Mouse (Mus musculus) heart, postnatal 0 days (tissue): ENCODE measurements around the gene Lzic. TPM values are rescaled to one million over a fixed set of nuclear protein-coding genes. Genes with fewer than 3 reads are reported as not detected.

Experiments
- ATAC-seq: fragments of 200-750 bp; cut with Nextera tagmentation; 2 replicates; pipeline ENCODE4 v1.8.0; 2017; ENCODE audit warnings: low read depth, moderate number of reproducible peaks, moderate library complexity; ENCODE audit not compliant: insufficient read depth
- DNase-seq: peaks from one replicate; pipeline ENCODE4 v3.0.0-alpha.2; 2016; ENCODE audit warnings: low spot score
- H3K27ac ChIP-seq: fragments of 300-500 bp; sonication (generic); 2 replicates; pipeline ENCODE4 v1.5.1; 2014; ENCODE audit warnings: low read depth, mild to moderate bottlenecking
- H3K27me3 ChIP-seq: fragments of 300-500 bp; sonication (generic); 2 replicates; pipeline ENCODE4 v1.6.1; 2014; ENCODE audit warnings: low read length, mixed read lengths; ENCODE audit not compliant: control insufficient read depth, insufficient read depth
- H3K36me3 ChIP-seq: fragments of 300-500 bp; sonication (generic); replicated peaks from 2 replicates; pipeline ENCODE4 v1.6.1; 2014; ENCODE audit warnings: low read length, mixed read lengths; ENCODE audit not compliant: control insufficient read depth, insufficient read depth
- H3K4me1 ChIP-seq: fragments of 300-500 bp; sonication (generic); 2 replicates; pipeline ENCODE4 v1.6.1; 2014; ENCODE audit warnings: antibody characterized with exemption; ENCODE audit not compliant: control insufficient read depth, insufficient read depth
- H3K4me2 ChIP-seq: fragments of 300-500 bp; sonication (generic); 2 replicates; pipeline ENCODE4 v1.6.1; 2014; ENCODE audit warnings: low read depth, mild to moderate bottlenecking, low read length, moderate library complexity
- H3K4me3 ChIP-seq: fragments of 300-500 bp; sonication (generic); 2 replicates; pipeline ENCODE4 v1.5.1; 2014; ENCODE audit warnings: low read depth, low read length
- H3K9ac ChIP-seq: fragments of 300-500 bp; sonication (generic); replicated peaks from 2 replicates; pipeline ENCODE4 v1.6.1; 2014; ENCODE audit warnings: low read depth, low read length, mixed read lengths
- H3K9me3 ChIP-seq: fragments of 300-500 bp; sonication (generic); replicated peaks from 2 replicates; pipeline ENCODE4 v1.6.1; 2016; ENCODE audit warnings: low read length; ENCODE audit not compliant: control insufficient read depth
- CTCF ChIP-seq: IDR thresholded peaks from 2 replicates; pipeline ENCODE4 v1.5.1; 2016; ENCODE audit warnings: antibody characterized with exemption, control low read depth, low read depth
- EP300 ChIP-seq: IDR thresholded peaks from 2 replicates; pipeline ENCODE4 v1.6.1; 2016; ENCODE audit warnings: antibody characterized with exemption, low read depth
- WGBS: fragments of 180-500 bp; shearing (Covaris S2); extraction: QIAGEN DNeasy Blood & Tissue Kit; methylation state at CpG from one replicate; pipeline ENCODE4 v1.1.7; 2014; 5-methylcytosine and 5-hydroxymethylcytosine counted together
- polyA plus RNA-seq: library from polyadenylated mRNA; unstranded; fragments of >200 nt; fragmentation: Nextera tagmentation; extraction: Ambion mirVana; gene quantifications from 2 replicates; pipeline ENCODE4 v1.2.1, GENCODE M21; 2015
- total RNA-seq: library from RNA; depleted of rRNA; stranded (reverse); fragments of >200 nt; gene quantifications from 2 replicates; pipeline ENCODE4 v1.2.3, GENCODE M21; 2014; ENCODE audit warnings: low replicate concordance

Lzic gene
- total and polyA plus RNA-seq, 2 experiments from 2014 or later, result 27.2 to 33.7 TPM

DNA sequence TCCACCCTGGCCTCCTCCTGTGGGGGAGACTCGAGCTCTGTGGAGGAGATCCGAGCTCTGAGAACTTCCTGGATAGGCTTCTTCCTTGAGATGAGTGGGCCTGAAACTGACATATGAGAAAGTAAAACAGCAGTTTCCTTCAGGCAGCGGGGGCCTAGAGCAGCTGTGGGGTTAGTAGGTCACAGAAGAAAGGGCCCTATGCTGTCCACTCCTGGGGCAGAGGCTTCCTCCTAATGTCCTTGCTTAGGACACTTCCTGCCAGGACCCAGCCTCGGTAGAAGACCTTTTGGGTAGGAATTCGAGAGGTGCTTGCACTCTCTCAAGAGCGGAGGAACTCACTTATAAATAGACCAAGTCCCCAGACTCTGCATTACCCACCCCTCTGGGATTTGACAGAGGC lies 44.7 kb downstream of the Lzic start:
- Histone ChIP-seq H3K4me2 (no peak overlapping the region), H3K9ac (no peak overlapping the region), H3K4me1 (peaks cover 32% of the 10 kb centered on the region), H3K36me3 (no peaks in the 10 kb centered on the region), H3K4me3 (no peak overlapping the region), H3K9me3 (no peaks in the 10 kb centered on the region), H3K27me3 (no peaks in the 10 kb centered on the region), H3K27ac (peak overlapping the region; percentile 71)
- ATAC-seq, result peak; percentile 25; the same call in 1 of the 2 replicates
- TF ChIP-seq EP300 (no peak), CTCF (no peak)
- 44% methylated on average over 6 of the region's 6 CpGs for WGBS
- DNase-seq, result no peak

GRCm38 (mm10) chr4:149539441-149539840 lies 54.4 kb downstream of the Lzic start:
- H3K4me3 ChIP-seq, result no peak overlapping the region
- H3K9me3 ChIP-seq, result no peaks in the 10 kb centered on the region
- peaks cover 8% of the 10 kb centered on the region; the same call in 1 of the 2 replicates for H3K4me1 ChIP-seq
- peak; percentile 83; the same call in 1 of the 2 replicates for TF ChIP-seq EP300
- TF ChIP-seq CTCF, result no peak
- peak overlapping the region; percentile 62 for H3K27ac ChIP-seq
- no peak overlapping the region for H3K9ac ChIP-seq
- no peak overlapping the region for H3K4me2 ChIP-seq
- peak; percentile 95 for ATAC-seq
- 0 out of 2 replicates have a peak, but pooled peaks cover 2% of the 10 kb centered on the region for H3K36me3 ChIP-seq
- 26% methylated on average over 8 of the region's 8 CpGs for WGBS
- H3K27me3 ChIP-seq, result no peaks in the 10 kb centered on the region
- DNase-seq, result peak; percentile 82

GRCm38 (mm10) chr4:149541935-149542334 lies 56.9 kb downstream of the Lzic start:
- Histone ChIP-seq H3K36me3 (peaks cover 15% of the 10 kb centered on the region), H3K4me1 (peaks cover 8% of the 10 kb centered on the region; the same call in 1 of the 2 replicates), H3K9ac (no peak overlapping the region; the same call in 1 of the 2 replicates), H3K4me2 (no peak overlapping the region), H3K4me3 (no peak overlapping the region), H3K27me3 (no peaks in the 10 kb centered on the region), H3K27ac (no peak overlapping the region), H3K9me3 (no peaks in the 10 kb centered on the region)
- 48% methylated on average over 5 of the region's 5 CpGs for WGBS
- no peak for TF ChIP-seq CTCF
- no peak for TF ChIP-seq EP300
- no peak for DNase-seq
- ATAC-seq, result no peak

DNA sequence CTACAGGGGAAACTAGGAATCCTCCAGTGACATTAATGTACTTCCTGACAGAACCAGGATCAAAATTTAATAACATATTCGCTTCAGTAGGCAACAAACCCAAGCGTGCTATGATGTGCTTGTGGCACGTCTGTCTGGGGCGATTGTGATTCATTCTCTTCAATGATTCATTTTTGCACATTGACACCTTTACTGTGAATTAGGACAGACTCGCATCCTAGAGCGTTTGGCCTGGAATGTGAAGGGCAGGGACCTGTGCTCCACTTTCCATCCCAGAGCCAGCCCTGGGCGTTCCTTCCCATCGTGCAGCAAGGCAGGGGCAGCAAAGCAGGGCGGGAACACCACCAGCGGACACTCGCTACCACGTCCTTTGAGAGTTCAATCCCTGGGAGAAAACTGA lies 57.4 kb downstream of the Lzic start:
- DNase-seq, result no peak
- no peak overlapping the region for H3K27ac ChIP-seq
- no peak for TF ChIP-seq CTCF
- TF ChIP-seq EP300, result no peak
- ATAC-seq, result no peak
- 78% methylated on average over 12 of the region's 12 CpGs for WGBS
- H3K4me2 ChIP-seq, result no peak overlapping the region
- no peak overlapping the region for H3K4me3 ChIP-seq
- peaks cover 20% of the 10 kb centered on the region for H3K36me3 ChIP-seq
- peaks cover 8% of the 10 kb centered on the region; the same call in 1 of the 2 replicates for H3K4me1 ChIP-seq
- no peaks in the 10 kb centered on the region for H3K9me3 ChIP-seq
- no peak overlapping the region for H3K9ac ChIP-seq
- H3K27me3 ChIP-seq, result no peaks in the 10 kb centered on the region

- WGBS, result 42% methylated on average over 10 of the region's 10 CpGs
- no peak overlapping the region for H3K9ac ChIP-seq
Observed at GRCm38 (mm10) chr4:149542927-149543553, 58.0 kb downstream of the Lzic start.

More at GRCm38 (mm10) chr4:149542927-149543553, 58.0 kb downstream of the Lzic start:
- ATAC-seq (no peak), DNase-seq (peak; percentile 75)
- Histone ChIP-seq H3K27ac (no peak overlapping the region), H3K9me3 (no peaks in the 10 kb centered on the region), H3K27me3 (no peaks in the 10 kb centered on the region), H3K4me1 (peaks cover 8% of the 10 kb centered on the region; the same call in 1 of the 2 replicates), H3K4me2 (no peak overlapping the region), H3K36me3 (peaks cover 25% of the 10 kb centered on the region), H3K4me3 (no peak overlapping the region)
- peak; percentile 99 for TF ChIP-seq CTCF
- no peak for TF ChIP-seq EP300
